Mouse (Mus musculus): ENCODE data around the gene Eed. TPM values are rescaled to one million over a fixed set of nuclear protein-coding genes. Genes with fewer than 3 reads are reported as not detected.

Gene Eed
- 132 TPM for polyA plus RNA-seq (2015; fragmentation: Illumina TruSeq; extraction: RNeasy Lipid Tissue Mini Kit (QIAGEN cat#74804); ENCODE audit: insufficient read depth, low replicate concordance)

GRCm38 (mm10) chr7:89980485-89981422 is at the start of gene Eed:
Gene Eed (minus strand): TSS chr7:89980983.

GRCm38 (mm10) chr7:89940571-89941463 is 40.0 kb downstream of the Eed start, which contains the start of gene Hikeshi:
Gene Hikeshi (minus strand): TSS chr7:89941204.

Other genes starting within 250 kb of the Eed start
- 0.57 TPM for gene Ccdc81, start 77.4 kb downstream of the Eed start, polyA plus RNA-seq (2015; fragmentation: Illumina TruSeq; extraction: RNeasy Lipid Tissue Mini Kit (QIAGEN cat#74804); ENCODE audit: insufficient read depth, low replicate concordance)
- gene Hikeshi, start 39.8 kb downstream of the Eed start, polyA plus RNA-seq (2015; fragmentation: Illumina TruSeq; extraction: RNeasy Lipid Tissue Mini Kit (QIAGEN cat#74804); ENCODE audit: insufficient read depth, low replicate concordance): 70.1 TPM
- 319 TPM for gene Picalm, start 149.2 kb upstream of the Eed start, polyA plus RNA-seq (2015; fragmentation: Illumina TruSeq; extraction: RNeasy Lipid Tissue Mini Kit (QIAGEN cat#74804); ENCODE audit: insufficient read depth, low replicate concordance)

Measured in spleen, adult 10 weeks (tissue).